Mouse (Mus musculus) lung, embryonic 16.5 days (tissue): ENCODE results near the gene Gm20547. TPM values are rescaled to one million over a fixed set of nuclear protein-coding genes. Genes with fewer than 3 reads are reported as not detected.

Experiments used
- microRNA-seq: library from miRNA; unstranded; fragments of <30 nt; microRNA quantifications from one replicate; pipeline ENCODE4, GENCODE M21; 2016
- polyA plus RNA-seq: library from polyadenylated mRNA; unstranded; fragments of >200 nt; fragmentation: Nextera tagmentation; extraction: Ambion mirVana; gene quantifications from 2 replicates; pipeline ENCODE4 v1.2.1, GENCODE M21; 2015

Gm20547 gene
- polyA plus RNA-seq, 1 experiment from 2014 or later = not detected

Small RNAs within 50 kb of the gene (microRNA-seq; reads per million reads assigned to microRNA genes)
- gene Mir6970 = not detected
- 2.8 reads per million, percentile 7 among the genes with 10 or more reads in this experiment for gene Mir6971
- not detected for gene Mir6972

Other genes starting within 250 kb of the Gm20547 start
- 15.2 and 17.5 TPM in 2 replicates for gene Fkbpl, start 237.3 kb downstream of the Gm20547 start, polyA plus RNA-seq
- 77.5 and 80.0 TPM in 2 replicates for gene Atf6b, start 234.9 kb downstream of the Gm20547 start, polyA plus RNA-seq
- 0.62 and 1.1 TPM in 2 replicates for gene Tnxb, start 211.5 kb downstream of the Gm20547 start, polyA plus RNA-seq
- 0.14 and 0.70 TPM in 2 replicates for gene C4b, start 138.2 kb downstream of the Gm20547 start, polyA plus RNA-seq
- gene Cyp21a1, start 77.5 kb downstream of the Gm20547 start, polyA plus RNA-seq = not detected in 2 replicates
- gene Stk19, start 45.1 kb downstream of the Gm20547 start, polyA plus RNA-seq = 30.7 and 31.2 TPM in 2 replicates
- 61.4 and 65.0 TPM in 2 replicates for gene Dxo, start 45.0 kb downstream of the Gm20547 start, polyA plus RNA-seq
- 47.8 and 49.9 TPM in 2 replicates for gene Skiv2l, start 31.8 kb downstream of the Gm20547 start, polyA plus RNA-seq
- gene Nelfe, start 31.7 kb downstream of the Gm20547 start, polyA plus RNA-seq = 94.4 and 96.0 TPM in 2 replicates
- gene Cfb, start 19.5 kb downstream of the Gm20547 start, polyA plus RNA-seq = 1.8 and 7.3 TPM in 2 replicates
- gene Zbtb12, start 2.6 kb downstream of the Gm20547 start, polyA plus RNA-seq = 2.3 and 2.5 TPM in 2 replicates
- gene C2, start 16.2 kb upstream of the Gm20547 start, polyA plus RNA-seq = 3.2 and 4.8 TPM in 2 replicates
- 58.2 and 62.2 TPM in 2 replicates for gene Ehmt2, start 16.4 kb upstream of the Gm20547 start, polyA plus RNA-seq
- gene Slc44a4, start 32.4 kb upstream of the Gm20547 start, polyA plus RNA-seq = 1.5 and 1.9 TPM in 2 replicates
- gene Neu1, start 49.2 kb upstream of the Gm20547 start, polyA plus RNA-seq = 19.0 and 20.4 TPM in 2 replicates
- gene Hspa1b, start 77.2 kb upstream of the Gm20547 start, polyA plus RNA-seq = 0.10 and 0.19 TPM in 2 replicates
- gene Gm20481, start 87.9 kb upstream of the Gm20547 start, polyA plus RNA-seq = 1.2 TPM in 1 of 2 replicates, not detected in the other
- 4.4 and 4.8 TPM in 2 replicates for gene Hspa1a, start 90.1 kb upstream of the Gm20547 start, polyA plus RNA-seq
- gene Hspa1l, start 90.7 kb upstream of the Gm20547 start, polyA plus RNA-seq = 0.55 and 0.65 TPM in 2 replicates
- gene Lsm2, start 99.8 kb upstream of the Gm20547 start, polyA plus RNA-seq = 178 and 189 TPM in 2 replicates
- 88.0 and 96.2 TPM in 2 replicates for gene Vars, start 118.9 kb upstream of the Gm20547 start, polyA plus RNA-seq
- gene Vwa7, start 134.5 kb upstream of the Gm20547 start, polyA plus RNA-seq = 0.14 and 0.25 TPM in 2 replicates
- gene Sapcd1, start 146.0 kb upstream of the Gm20547 start, polyA plus RNA-seq = 4.3 and 4.6 TPM in 2 replicates
- gene Msh5, start 164.7 kb upstream of the Gm20547 start, polyA plus RNA-seq = 4.7 and 4.9 TPM in 2 replicates
- gene Clic1, start 167.9 kb upstream of the Gm20547 start, polyA plus RNA-seq = 298 and 322 TPM in 2 replicates
- gene Ddah2, start 177.0 kb upstream of the Gm20547 start, polyA plus RNA-seq = 305 and 309 TPM in 2 replicates
- 0.53 and 0.97 TPM in 2 replicates for gene Ly6g6c, start 183.3 kb upstream of the Gm20547 start, polyA plus RNA-seq
- 1.1 and 1.2 TPM in 2 replicates for gene Mpig6b, start 184.1 kb upstream of the Gm20547 start, polyA plus RNA-seq
- 1.8 and 2.3 TPM in 2 replicates for gene Ly6g6e, start 194.9 kb upstream of the Gm20547 start, polyA plus RNA-seq
- 7.0 and 9.0 TPM in 2 replicates for gene Ly6g6d, start 196.0 kb upstream of the Gm20547 start, polyA plus RNA-seq
- 0.31 and 0.79 TPM in 2 replicates for gene Ly6g6f, start 203.6 kb upstream of the Gm20547 start, polyA plus RNA-seq
- 98.3 and 100 TPM in 2 replicates for gene Abhd16a, start 207.2 kb upstream of the Gm20547 start, polyA plus RNA-seq
- gene Ly6g5c, start 226.2 kb upstream of the Gm20547 start, polyA plus RNA-seq = not detected in 2 replicates
- 0.60 and 1.1 TPM in 2 replicates for gene Ly6g5b, start 233.4 kb upstream of the Gm20547 start, polyA plus RNA-seq
- gene Gpank1, start 239.4 kb upstream of the Gm20547 start, polyA plus RNA-seq = 18.3 and 19.7 TPM in 2 replicates
- 242 and 248 TPM in 2 replicates for gene Csnk2b, start 240.0 kb upstream of the Gm20547 start, polyA plus RNA-seq
- gene D17H6S53E, start 244.3 kb upstream of the Gm20547 start, polyA plus RNA-seq = 9.7 and 10.4 TPM in 2 replicates